Mouse (Mus musculus): ENCODE measurements around the gene AB124611. TPM values are rescaled to one million over a fixed set of nuclear protein-coding genes. Genes with fewer than 3 reads are reported as not detected.
"Not testable (repeated sequence)": the region's sequence is repeated elsewhere in the genome, so short reads cannot be mapped to it uniquely, and the experiment has no call there.

AB124611 gene
- polyA plus RNA-seq, 1 experiment from 2014 or later: 0.74 TPM

DNA sequence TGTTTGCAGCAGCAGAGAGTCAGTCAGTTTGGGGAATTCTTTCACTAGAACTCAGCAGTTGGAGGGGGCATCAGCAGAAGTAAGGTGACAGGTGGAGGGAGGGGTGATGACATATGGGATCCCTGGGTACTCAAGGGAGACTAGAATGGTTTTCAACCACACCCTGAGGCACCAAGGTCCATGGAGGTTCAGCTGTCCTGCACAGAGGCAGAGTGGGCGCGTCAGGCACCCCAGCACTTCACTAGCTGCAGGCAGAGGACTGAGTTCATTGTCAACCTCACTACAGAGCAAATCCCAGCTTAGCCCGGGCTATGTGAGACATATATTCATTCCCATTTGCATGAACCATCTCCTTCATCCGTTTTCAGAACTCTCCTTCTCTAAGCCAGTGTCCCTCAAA, 11.0 kb downstream of the AB124611 start:
- ATAC-seq (no peak), DNase-seq (ENCODE audit: low spot score) (no peak)
- Histone ChIP-seq H3K9ac (ENCODE audit: low read length) (no peak overlapping the region), H3K4me1 (ENCODE audit: control insufficient read depth, insufficient read depth, low read length) (no peaks in the 10 kb centered on the region), H3K27ac (ENCODE audit: low read depth, low read length) (no peak overlapping the region), H3K4me2 (ENCODE audit: low read length) (no peak overlapping the region), H3K27me3 (replicated peaks; ENCODE audit: control insufficient read depth, insufficient read depth, low read length) (no peaks in the 10 kb centered on the region), H3K36me3 (ENCODE audit: control insufficient read depth, insufficient read depth, low read length) (no peaks in the 10 kb centered on the region), H3K4me3 (ENCODE audit: low read depth, low read length) (no peak overlapping the region), H3K9me3 (replicated peaks; ENCODE audit: control insufficient read depth, low read length) (no peaks in the 10 kb centered on the region)
- WGBS: 78% methylated on average over 4 of the region's 4 CpGs

DNA sequence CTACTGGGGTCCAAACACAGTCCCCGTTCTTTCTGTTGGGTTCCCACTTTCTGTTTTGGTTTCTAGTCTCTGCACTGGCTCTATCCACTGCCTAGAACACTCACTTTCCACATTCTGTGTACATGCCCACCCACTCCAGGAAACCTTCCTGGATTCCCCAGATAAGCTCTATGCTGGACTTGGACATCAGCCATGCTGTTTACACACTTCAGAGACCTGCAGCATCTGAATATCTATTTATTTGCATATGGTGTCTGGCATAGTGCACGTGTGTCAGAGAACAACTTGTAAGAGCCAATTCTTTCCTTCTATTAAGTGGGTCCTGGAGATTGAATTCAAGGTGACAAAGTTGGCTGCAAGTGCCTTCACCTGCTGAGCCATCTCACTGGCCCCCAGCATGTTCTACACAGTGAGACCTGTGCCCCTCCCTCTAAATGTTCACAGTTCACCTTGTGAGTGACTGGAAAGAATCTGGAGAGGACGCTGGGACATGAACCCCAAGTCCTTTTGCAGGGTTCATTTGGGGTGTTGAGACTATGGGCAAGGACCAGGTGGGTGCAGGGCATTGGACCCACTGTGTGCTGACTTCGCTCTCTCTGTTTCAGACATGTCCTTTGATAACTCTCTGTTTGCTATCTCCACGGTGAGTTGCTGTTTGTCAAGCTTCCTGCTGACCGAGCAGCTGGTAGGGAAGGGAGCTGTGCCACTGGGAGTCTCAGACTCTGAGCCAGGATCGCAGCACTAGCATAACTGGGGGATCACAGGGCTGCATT, 14.2 kb downstream of the AB124611 start:
- H3K4me2 ChIP-seq (ENCODE audit: low read length): no peak overlapping the region
- peaks cover 4% of the 10 kb centered on the region for H3K4me1 ChIP-seq (ENCODE audit: control insufficient read depth, insufficient read depth, low read length)
- H3K36me3 ChIP-seq (ENCODE audit: control insufficient read depth, insufficient read depth, low read length): no peaks in the 10 kb centered on the region
- ATAC-seq: no peak
- no peak for DNase-seq (ENCODE audit: low spot score)
- H3K27me3 ChIP-seq (replicated peaks; ENCODE audit: control insufficient read depth, insufficient read depth, low read length): no peaks in the 10 kb centered on the region
- H3K4me3 ChIP-seq (ENCODE audit: low read depth, low read length): no peak overlapping the region
- H3K9ac ChIP-seq (ENCODE audit: low read length): no peak overlapping the region
- no peaks in the 10 kb centered on the region for H3K9me3 ChIP-seq (replicated peaks; ENCODE audit: control insufficient read depth, low read length)
- H3K27ac ChIP-seq (ENCODE audit: low read depth, low read length): no peak overlapping the region
- WGBS: 82% methylated on average over 7 of the region's 7 CpGs

DNA sequence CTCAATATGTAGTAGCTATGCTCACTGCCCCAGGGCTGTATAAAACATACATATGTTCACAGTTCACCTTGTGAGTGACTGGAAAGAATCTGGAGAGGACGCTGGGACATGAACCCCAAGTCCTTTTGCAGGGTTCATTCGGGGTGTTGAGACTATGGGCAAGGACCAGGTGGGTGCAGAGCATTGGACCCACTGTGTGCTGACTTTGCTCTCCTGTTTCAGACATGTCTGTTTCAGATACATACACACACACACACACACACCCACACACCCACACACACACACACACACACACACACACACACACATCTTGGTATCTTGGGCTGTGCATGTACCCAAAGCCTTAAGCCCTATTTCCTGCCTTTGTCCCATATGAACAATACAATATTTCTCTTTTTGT, 16.0 kb downstream of the AB124611 start:
- not testable (repeated sequence) for H3K4me1 ChIP-seq (ENCODE audit: control insufficient read depth, insufficient read depth, low read length); H3K4me2 ChIP-seq (ENCODE audit: low read length); H3K27ac ChIP-seq (ENCODE audit: low read depth, low read length); H3K36me3 ChIP-seq (ENCODE audit: control insufficient read depth, insufficient read depth, low read length); H3K9ac ChIP-seq (ENCODE audit: low read length); H3K27me3 ChIP-seq (replicated peaks; ENCODE audit: control insufficient read depth, insufficient read depth, low read length); DNase-seq (ENCODE audit: low spot score); H3K9me3 ChIP-seq (replicated peaks; ENCODE audit: control insufficient read depth, low read length); ATAC-seq; H3K4me3 ChIP-seq (ENCODE audit: low read depth, low read length)
- 82% methylated on average over 2 of the region's 2 CpGs for WGBS

DNA sequence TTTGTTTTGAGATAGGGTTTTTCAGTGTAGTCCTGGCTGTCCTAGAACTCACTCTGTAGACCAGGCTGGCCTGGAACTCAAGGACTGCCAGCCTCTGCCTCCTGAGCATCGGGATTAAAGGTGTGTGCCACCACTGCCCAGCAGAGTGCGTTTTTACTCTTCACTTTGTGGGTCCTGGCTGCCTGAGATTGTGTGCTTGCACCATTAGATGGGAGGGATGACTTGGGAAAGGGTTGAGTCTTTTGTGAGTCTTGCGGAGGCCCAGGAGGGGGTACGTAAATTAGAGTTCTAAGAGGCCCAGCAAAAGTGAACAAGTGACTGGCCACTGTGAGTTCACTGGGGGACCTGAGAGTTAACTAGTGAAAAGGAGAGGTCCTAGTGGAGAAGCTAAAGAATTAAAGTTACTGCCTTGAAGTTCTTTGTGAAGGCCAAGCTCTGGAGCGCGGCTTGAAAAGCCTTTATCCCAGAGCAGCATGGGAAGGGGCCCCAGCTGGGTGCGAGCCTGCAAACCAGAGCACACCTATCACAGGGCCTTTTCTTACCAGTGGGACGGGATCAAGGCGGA, 19.5 kb downstream of the AB124611 start:
- 2% methylated on average over 9 of the region's 9 CpGs for WGBS
- Histone ChIP-seq H3K36me3 (ENCODE audit: control insufficient read depth, insufficient read depth, low read length) (peaks cover 9% of the 10 kb centered on the region; the same call in 1 of the 2 replicates), H3K27ac (ENCODE audit: low read depth, low read length) (peak overlapping the region; percentile 98), H3K27me3 (replicated peaks; ENCODE audit: control insufficient read depth, insufficient read depth, low read length) (no peaks in the 10 kb centered on the region), H3K4me3 (ENCODE audit: low read depth, low read length) (peak overlapping the region; percentile 61), H3K9ac (ENCODE audit: low read length) (peak overlapping the region; percentile 57), H3K9me3 (replicated peaks; ENCODE audit: control insufficient read depth, low read length) (no peaks in the 10 kb centered on the region), H3K4me1 (ENCODE audit: control insufficient read depth, insufficient read depth, low read length) (peaks cover 21% of the 10 kb centered on the region), H3K4me2 (ENCODE audit: low read length) (peak overlapping the region; percentile 62)
- ATAC-seq (peak; percentile 47), DNase-seq (ENCODE audit: low spot score) (no peak)

DNA sequence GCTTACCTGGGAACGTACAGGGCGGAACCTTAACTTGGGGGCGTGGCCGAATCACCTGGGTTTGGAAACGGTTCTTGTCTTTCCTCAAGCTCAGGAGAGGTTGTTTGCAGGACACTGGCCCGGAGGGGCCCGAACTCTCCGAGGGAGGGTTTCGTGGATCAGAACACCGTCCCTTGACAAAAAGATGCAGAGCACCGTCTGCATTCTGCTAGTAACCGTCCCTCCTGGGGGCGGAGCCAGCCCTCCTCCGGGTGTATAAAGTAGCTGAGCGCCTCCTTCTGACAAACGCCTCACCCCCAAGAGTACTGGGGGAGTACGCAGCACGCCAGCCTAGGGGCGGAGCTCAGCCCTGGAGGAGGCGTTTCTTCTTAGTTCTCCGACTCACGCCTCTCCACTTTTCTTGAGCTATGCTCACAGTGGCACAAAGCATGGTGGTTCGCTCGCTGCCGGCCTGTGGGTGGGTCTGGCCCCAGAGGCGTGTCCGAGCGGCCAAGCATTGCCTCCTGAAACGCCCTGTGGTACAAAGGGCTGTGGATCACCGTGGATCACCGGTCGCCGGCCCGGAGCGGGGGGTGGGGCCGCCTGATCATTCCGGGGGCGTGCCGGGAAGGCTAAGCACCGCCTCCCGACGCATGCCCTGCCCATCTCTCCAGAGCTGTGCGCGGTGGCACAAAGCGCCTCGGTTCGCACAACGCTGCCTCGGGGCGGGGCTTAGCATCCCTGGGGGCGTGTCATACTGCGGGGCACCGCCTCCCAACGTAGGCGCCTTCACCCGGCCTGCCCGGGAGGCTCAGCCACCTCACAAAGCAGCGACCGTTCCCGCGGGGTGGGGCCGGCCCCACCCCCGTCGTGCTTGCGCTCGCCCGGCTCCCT, 20.2 kb downstream of the AB124611 start:
- H3K9me3 ChIP-seq (replicated peaks; ENCODE audit: control insufficient read depth, low read length): no peaks in the 10 kb centered on the region
- peak overlapping the region; percentile 62 for H3K4me2 ChIP-seq (ENCODE audit: low read length)
- peak overlapping the region; percentile 98 for H3K27ac ChIP-seq (ENCODE audit: low read depth, low read length)

DNA sequence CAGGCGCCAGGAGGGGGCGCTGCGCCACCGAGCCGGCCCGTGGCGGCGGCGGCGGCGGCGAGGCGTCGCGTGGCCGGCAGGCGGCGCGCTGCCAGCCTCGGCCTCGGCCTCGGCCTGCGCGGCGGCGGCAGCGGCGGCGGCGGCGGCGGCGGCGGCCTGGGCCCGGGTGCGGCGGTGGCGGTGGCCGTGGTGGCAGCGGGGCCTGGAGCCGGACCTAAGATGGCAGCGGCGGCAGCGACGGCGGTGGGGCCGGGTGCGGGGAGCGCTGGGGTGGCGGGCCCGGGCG, 20.8 kb downstream of the AB124611 start, which contains the start of gene Carm1:
TSS of gene Carm1 (plus strand) at position 106 of the 286 bp plus-strand sequence.
- H3K27me3 ChIP-seq (replicated peaks; ENCODE audit: control insufficient read depth, insufficient read depth, low read length): no peaks in the 10 kb centered on the region
- peaks cover 21% of the 10 kb centered on the region for H3K4me1 ChIP-seq (ENCODE audit: control insufficient read depth, insufficient read depth, low read length)
- H3K4me2 ChIP-seq (ENCODE audit: low read length): peak within 1 kb of the TSS; percentile 77
- H3K9ac ChIP-seq (ENCODE audit: low read length): peak within 1 kb of the TSS; percentile 92
- WGBS: under 1% methylated on average over 17 of the region's 52 CpGs
- H3K9me3 ChIP-seq (replicated peaks; ENCODE audit: control insufficient read depth, low read length): no peaks in the 10 kb centered on the region
- H3K27ac ChIP-seq (ENCODE audit: low read depth, low read length): peak within 1 kb of the TSS; percentile 98
- H3K36me3 ChIP-seq (ENCODE audit: control insufficient read depth, insufficient read depth, low read length): peaks cover 20% of the 10 kb centered on the region
- peak within 1 kb of the TSS; percentile 61 for H3K4me3 ChIP-seq (ENCODE audit: low read depth, low read length)
- no peak for DNase-seq (ENCODE audit: low spot score)
- no peak; the same call in 1 of the 2 replicates for ATAC-seq

More for the DNA sequence above, 20.2 kb downstream of the AB124611 start:
- no peaks in the 10 kb centered on the region for H3K27me3 ChIP-seq (replicated peaks; ENCODE audit: control insufficient read depth, insufficient read depth, low read length)
- WGBS: under 1% methylated on average over 55 of the region's 67 CpGs
- H3K9ac ChIP-seq (ENCODE audit: low read length): peak overlapping the region; percentile 57
- ATAC-seq (peak; percentile 95), DNase-seq (ENCODE audit: low spot score) (peak; percentile 99)
- H3K4me1 ChIP-seq (ENCODE audit: control insufficient read depth, insufficient read depth, low read length): peaks cover 21% of the 10 kb centered on the region
- H3K4me3 ChIP-seq (ENCODE audit: low read depth, low read length): peak overlapping the region; percentile 61
- H3K36me3 ChIP-seq (ENCODE audit: control insufficient read depth, insufficient read depth, low read length): peaks cover 14% of the 10 kb centered on the region

DNA sequence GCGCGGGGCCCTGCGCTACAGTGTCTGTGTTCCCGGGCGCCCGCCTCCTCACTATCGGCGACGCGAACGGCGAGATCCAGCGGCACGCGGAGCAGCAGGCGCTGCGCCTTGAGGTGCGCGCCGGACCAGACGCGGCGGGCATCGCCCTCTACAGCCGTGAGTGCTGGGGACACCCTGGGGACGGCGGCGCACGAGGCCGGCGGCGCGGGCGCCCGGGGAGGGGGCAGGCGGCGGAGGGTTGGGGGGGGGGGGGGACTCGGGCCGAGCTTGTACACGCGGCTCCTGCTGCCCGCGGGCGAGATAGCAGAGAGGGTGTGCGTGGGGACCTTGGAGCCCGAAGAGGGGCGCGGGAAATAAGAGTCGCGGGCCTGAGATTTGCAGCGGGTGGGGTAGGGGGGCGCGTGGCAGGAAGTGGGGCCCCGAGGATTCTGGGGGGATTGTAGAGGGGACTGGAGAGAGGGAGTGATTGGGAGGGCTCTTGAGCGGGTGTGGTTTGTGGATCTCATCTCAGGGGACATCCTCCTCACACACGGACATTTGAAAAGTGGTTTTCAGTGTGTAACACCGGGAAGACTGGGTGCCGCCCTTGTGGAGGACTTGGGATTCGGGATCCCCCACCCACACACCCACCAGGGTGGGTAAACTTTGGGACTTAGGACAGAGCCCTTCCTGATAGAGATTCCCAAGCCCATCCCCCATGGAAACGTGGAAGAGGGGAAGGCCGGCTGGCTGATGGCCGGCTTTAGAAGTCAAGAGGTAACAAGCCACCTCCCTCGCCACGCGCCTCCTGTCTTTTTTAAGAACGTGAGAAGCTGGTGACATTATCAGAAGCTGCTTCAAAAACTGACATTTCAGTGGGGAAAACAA, 21.3 kb downstream of the AB124611 start:
- H3K27ac ChIP-seq (ENCODE audit: low read depth, low read length): peak overlapping the region; percentile 98
- H3K4me3 ChIP-seq (ENCODE audit: low read depth, low read length): peak overlapping the region; percentile 61
- H3K4me2 ChIP-seq (ENCODE audit: low read length): peak overlapping the region; percentile 77
- H3K9ac ChIP-seq (ENCODE audit: low read length): peak overlapping the region; percentile 92
- WGBS: under 1% methylated on average over 52 of the region's 66 CpGs
- peak; percentile 19 for ATAC-seq
- H3K4me1 ChIP-seq (ENCODE audit: control insufficient read depth, insufficient read depth, low read length): peaks cover 21% of the 10 kb centered on the region
- H3K9me3 ChIP-seq (replicated peaks; ENCODE audit: control insufficient read depth, low read length): no peaks in the 10 kb centered on the region
- H3K36me3 ChIP-seq (ENCODE audit: control insufficient read depth, insufficient read depth, low read length): peaks cover 23% of the 10 kb centered on the region
- DNase-seq (ENCODE audit: low spot score): peak; percentile 71
- no peaks in the 10 kb centered on the region for H3K27me3 ChIP-seq (replicated peaks; ENCODE audit: control insufficient read depth, insufficient read depth, low read length)

DNA sequence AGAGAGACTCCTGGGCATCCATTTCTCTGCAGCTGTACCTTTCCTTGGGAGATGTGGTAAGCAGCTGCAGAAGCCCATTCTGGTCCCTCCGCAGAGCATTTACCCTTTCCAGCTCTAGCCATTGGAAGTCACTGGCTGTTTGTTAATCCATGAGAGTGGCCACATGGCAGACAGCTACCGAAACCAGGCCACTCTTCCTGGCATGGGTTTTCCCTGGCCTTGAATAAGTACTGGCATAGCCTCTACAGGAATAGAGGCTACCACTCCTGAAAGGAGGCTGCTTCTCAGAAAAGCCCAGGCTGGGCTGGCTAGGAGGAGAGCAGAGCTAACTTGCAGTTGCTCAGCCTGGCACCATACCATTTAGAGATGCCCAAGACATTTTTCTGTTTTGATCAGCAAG, 25.1 kb downstream of the AB124611 start:
- Histone ChIP-seq H3K9me3 (replicated peaks; ENCODE audit: control insufficient read depth, low read length) (no peaks in the 10 kb centered on the region), H3K27ac (ENCODE audit: low read depth, low read length) (no peak overlapping the region), H3K9ac (ENCODE audit: low read length) (no peak overlapping the region), H3K4me1 (ENCODE audit: control insufficient read depth, insufficient read depth, low read length) (peaks cover 12% of the 10 kb centered on the region), H3K36me3 (ENCODE audit: control insufficient read depth, insufficient read depth, low read length) (peaks cover 33% of the 10 kb centered on the region), H3K4me3 (ENCODE audit: low read depth, low read length) (no peak overlapping the region), H3K27me3 (replicated peaks; ENCODE audit: control insufficient read depth, insufficient read depth, low read length) (no peaks in the 10 kb centered on the region), H3K4me2 (ENCODE audit: low read length) (no peak overlapping the region)
- DNase-seq (ENCODE audit: low spot score) (no peak), ATAC-seq (no peak)
- 95% methylated on average over 2 of the region's 2 CpGs for WGBS
